Mouse (Mus musculus) limb, embryonic 13.5 days (tissue): Measurements from ENCODE around the gene Rnf24. TPM values are rescaled to one million over a fixed set of nuclear protein-coding genes. Genes with fewer than 3 reads are reported as not detected.
"Not testable (repeated sequence)": the region's sequence is repeated elsewhere in the genome, so short reads cannot be mapped to it uniquely, and the experiment has no call there.

Experiments
- ATAC-seq: fragments of 200-750 bp; cut with Nextera tagmentation; 2 replicates; pipeline ENCODE4 v1.8.0; 2017; ENCODE audit warnings: low read depth, moderate number of reproducible peaks, moderate TSS enrichment; ENCODE audit not compliant: low FRiP score
- H3K27ac ChIP-seq: fragments of 300-500 bp; sonication (generic); 2 replicates; pipeline ENCODE4 v1.5.1; 2015; ENCODE audit warnings: inconsistent platforms, mild to moderate bottlenecking, moderate library complexity
- H3K27me3 ChIP-seq: fragments of 300-500 bp; sonication (generic); 2 replicates; pipeline ENCODE4 v1.6.1; 2015; ENCODE audit warnings: mild to moderate bottlenecking, inconsistent platforms
- H3K36me3 ChIP-seq: fragments of 300-500 bp; sonication (generic); 2 replicates; pipeline ENCODE4 v1.6.1; 2015; ENCODE audit warnings: inconsistent platforms, mild to moderate bottlenecking, moderate library complexity
- H3K4me1 ChIP-seq: fragments of 300-500 bp; sonication (generic); 2 replicates; pipeline ENCODE4 v1.6.1; 2015; ENCODE audit warnings: inconsistent platforms
- H3K4me2 ChIP-seq: fragments of 300-500 bp; sonication (generic); replicated peaks from 2 replicates; pipeline ENCODE4 v1.6.1; 2015; ENCODE audit warnings: inconsistent platforms, mild to moderate bottlenecking, moderate library complexity
- H3K4me3 ChIP-seq: fragments of 300-500 bp; sonication (generic); 2 replicates; pipeline ENCODE4 v1.5.1; 2015; ENCODE audit warnings: moderate library complexity, mild to moderate bottlenecking, inconsistent platforms
- H3K9ac ChIP-seq: fragments of 300-500 bp; sonication (generic); 2 replicates; pipeline ENCODE4 v1.6.1; 2015; ENCODE audit warnings: mild to moderate bottlenecking, inconsistent platforms
- H3K9me3 ChIP-seq: fragments of 300-500 bp; sonication (generic); 2 replicates; pipeline ENCODE4 v1.6.1; 2016; ENCODE audit warnings: inconsistent platforms
- WGBS: fragments of 180-500 bp; shearing (Covaris S2); methylation state at CpG from one replicate; pipeline ENCODE4 v1.1.7; 2015; 5-methylcytosine and 5-hydroxymethylcytosine counted together
- polyA plus RNA-seq: library from polyadenylated mRNA; unstranded; fragments of >200 nt; fragmentation: Nextera tagmentation; extraction: Ambion mirVana; gene quantifications from 2 replicates; pipeline ENCODE4 v1.2.1, GENCODE M21; 2015

Gene Rnf24
- polyA plus RNA-seq, 1 experiment from 2014 or later: 10.5 TPM

GRCm38 (mm10) chr2:131328981-131329380 lies 23.7 kb downstream of the Rnf24 start:
- Histone ChIP-seq H3K4me1 (no peaks in the 10 kb centered on the region), H3K9me3 (no peaks in the 10 kb centered on the region), H3K36me3 (no peaks in the 10 kb centered on the region), H3K9ac (no peak overlapping the region), H3K27me3 (no peaks in the 10 kb centered on the region), H3K27ac (no peak overlapping the region), H3K4me3 (no peak overlapping the region), H3K4me2 (no peak overlapping the region)
- 79% methylated on average over 1 of the region's 1 CpGs for WGBS
- ATAC-seq: no peak

GRCm38 (mm10) chr2:131326044-131326443 lies 26.6 kb downstream of the Rnf24 start:
- Histone ChIP-seq H3K4me2 (no peak overlapping the region), H3K9me3 (no peaks in the 10 kb centered on the region), H3K9ac (no peak overlapping the region), H3K27me3 (no peaks in the 10 kb centered on the region), H3K4me3 (no peak overlapping the region), H3K27ac (no peak overlapping the region), H3K4me1 (peaks cover 4% of the 10 kb centered on the region), H3K36me3 (no peaks in the 10 kb centered on the region)
- 63% methylated on average over 3 of the region's 3 CpGs for WGBS
- ATAC-seq: no peak

- WGBS: 86% methylated on average over 1 of the region's 1 CpGs
- no peak overlapping the region for H3K9ac ChIP-seq
- H3K4me1 ChIP-seq: peaks cover 6% of the 10 kb centered on the region
- H3K9me3 ChIP-seq: no peaks in the 10 kb centered on the region
- ATAC-seq: no peak
- H3K4me2 ChIP-seq: no peak overlapping the region
- no peaks in the 10 kb centered on the region for H3K27me3 ChIP-seq
- no peak overlapping the region for H3K4me3 ChIP-seq
- 0 out of 2 replicates have a peak, but pooled peaks cover 3% of the 10 kb centered on the region for H3K36me3 ChIP-seq
- no peak overlapping the region for H3K27ac ChIP-seq
Observed at GRCm38 (mm10) chr2:131323675-131324074, 29.0 kb downstream of the Rnf24 start.

DNA sequence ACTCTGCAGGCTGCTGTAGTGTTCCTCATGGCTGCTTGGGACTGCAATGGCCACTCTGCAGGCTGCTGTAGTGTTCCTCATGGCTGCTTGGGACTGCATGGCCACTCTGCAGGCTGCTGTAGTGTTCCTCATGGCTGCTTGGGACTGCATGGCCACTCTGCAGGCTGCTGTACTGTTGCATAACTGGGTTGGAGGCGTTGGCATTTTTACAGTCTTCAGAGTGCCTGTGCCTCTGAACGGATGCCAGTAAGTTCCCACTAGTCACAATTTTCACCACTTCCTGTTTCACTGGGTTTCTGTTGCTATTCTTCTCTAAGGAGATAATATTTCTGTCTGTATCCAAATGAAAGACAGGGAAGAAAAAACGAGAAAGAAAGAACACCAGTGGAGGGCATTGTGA lies 31.5 kb downstream of the Rnf24 start:
- not testable (repeated sequence) for H3K9ac ChIP-seq, H3K4me1 ChIP-seq, H3K9me3 ChIP-seq, ATAC-seq, H3K27me3 ChIP-seq, H3K4me3 ChIP-seq, H3K4me2 ChIP-seq, H3K36me3 ChIP-seq, H3K27ac ChIP-seq
- WGBS: 27% methylated on average over 3 of the region's 3 CpGs

- WGBS: 88% methylated on average over 6 of the region's 6 CpGs
- Histone ChIP-seq H3K9ac (no peak overlapping the region), H3K27me3 (no peaks in the 10 kb centered on the region), H3K4me3 (no peak overlapping the region), H3K9me3 (peaks cover 12% of the 10 kb centered on the region; the same call in 1 of the 2 replicates), H3K36me3 (peaks cover 6% of the 10 kb centered on the region; the same call in 1 of the 2 replicates), H3K4me2 (no peak overlapping the region), H3K4me1 (peaks cover 6% of the 10 kb centered on the region), H3K27ac (no peak overlapping the region)
- no peak for ATAC-seq
Observed at GRCm38 (mm10) chr2:131319401-131319800, 33.3 kb downstream of the Rnf24 start.

DNA sequence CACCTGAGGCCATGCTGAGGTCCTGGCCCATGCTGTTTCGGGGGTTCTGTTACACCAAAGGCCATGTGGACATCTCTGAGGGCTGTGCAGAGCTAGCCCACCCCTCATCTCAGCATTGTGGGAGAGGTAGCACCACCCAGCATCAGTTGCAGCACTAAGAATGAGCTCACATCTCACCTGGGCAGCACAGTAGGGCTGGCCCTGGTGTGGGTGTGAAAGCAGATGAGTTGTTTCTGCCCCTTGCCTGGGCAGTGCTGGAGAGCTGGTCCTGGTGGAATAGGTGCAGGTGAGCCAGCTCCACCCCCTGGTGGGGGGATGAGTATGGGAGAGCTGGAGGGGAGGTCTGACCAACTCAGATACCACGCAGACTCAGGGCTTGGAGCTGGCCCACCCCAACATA lies 36.5 kb downstream of the Rnf24 start:
- ATAC-seq: no peak
- H3K27ac ChIP-seq: no peak overlapping the region
- 77% methylated on average over 2 of the region's 2 CpGs for WGBS
- H3K27me3 ChIP-seq: no peaks in the 10 kb centered on the region
- peaks cover 3% of the 10 kb centered on the region for H3K4me1 ChIP-seq
- H3K9me3 ChIP-seq: peaks cover 12% of the 10 kb centered on the region; the same call in 1 of the 2 replicates
- H3K36me3 ChIP-seq: peaks cover 11% of the 10 kb centered on the region
- no peak overlapping the region for H3K4me3 ChIP-seq
- no peak overlapping the region for H3K9ac ChIP-seq
- no peak overlapping the region for H3K4me2 ChIP-seq

GRCm38 (mm10) chr2:131309296-131309695 lies 43.4 kb downstream of the Rnf24 start:
- Histone ChIP-seq H3K36me3 (peaks cover 17% of the 10 kb centered on the region), H3K4me2 (no peak overlapping the region), H3K4me3 (no peak overlapping the region), H3K9ac (no peak overlapping the region), H3K4me1 (no peaks in the 10 kb centered on the region), H3K27ac (no peak overlapping the region), H3K9me3 (no peaks in the 10 kb centered on the region), H3K27me3 (no peaks in the 10 kb centered on the region)
- 47% methylated on average over 6 of the region's 6 CpGs for WGBS
- ATAC-seq: no peak

DNA sequence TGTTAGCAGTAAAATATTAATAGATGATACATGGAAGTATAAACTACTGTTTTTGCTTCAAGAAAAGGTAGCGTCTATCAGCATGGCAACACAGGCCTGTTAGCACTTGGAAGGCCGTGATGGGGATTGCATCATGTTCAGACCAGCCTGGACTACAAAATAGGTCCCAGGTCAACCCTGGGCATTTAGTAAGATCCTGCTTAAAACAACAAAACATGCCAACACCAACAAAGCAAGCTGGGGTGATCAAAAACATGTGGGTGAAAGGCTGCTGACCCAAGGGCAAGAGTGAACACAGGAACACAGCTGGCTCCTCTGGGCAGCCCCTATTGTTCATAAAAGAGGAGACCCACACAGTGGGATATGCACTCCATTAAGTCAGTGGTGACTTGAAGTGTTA lies 44.9 kb downstream of the Rnf24 start:
- no peak overlapping the region for H3K9ac ChIP-seq
- H3K4me2 ChIP-seq: no peak overlapping the region
- no peaks in the 10 kb centered on the region for H3K9me3 ChIP-seq
- H3K27ac ChIP-seq: no peak overlapping the region
- no peak for ATAC-seq
- 76% methylated on average over 2 of the region's 2 CpGs for WGBS
- no peak overlapping the region for H3K4me3 ChIP-seq
- no peaks in the 10 kb centered on the region for H3K4me1 ChIP-seq
- no peaks in the 10 kb centered on the region for H3K27me3 ChIP-seq
- H3K36me3 ChIP-seq: peaks cover 31% of the 10 kb centered on the region

DNA sequence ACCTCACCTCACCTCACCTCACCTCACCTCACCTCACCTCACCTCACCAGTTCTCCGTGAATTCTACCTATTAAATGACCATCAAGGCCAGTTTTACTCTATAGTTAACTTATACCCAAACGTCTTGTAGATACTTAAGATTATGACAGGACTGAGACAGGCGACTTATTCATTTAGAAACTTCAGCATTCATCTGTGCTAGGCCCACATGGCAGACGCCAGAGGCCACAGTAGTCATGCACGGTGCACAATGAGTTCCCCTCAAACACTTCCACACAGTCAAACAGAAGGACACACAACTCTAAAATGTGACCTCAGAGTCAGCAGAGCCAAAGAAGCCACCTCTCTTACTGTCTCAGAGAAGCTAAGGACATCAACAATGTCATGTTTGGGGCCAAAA lies 45.3 kb downstream of the Rnf24 start:
- Histone ChIP-seq H3K9me3 (no peaks in the 10 kb centered on the region), H3K4me3 (no peak overlapping the region), H3K27me3 (no peaks in the 10 kb centered on the region), H3K9ac (no peak overlapping the region), H3K4me1 (no peaks in the 10 kb centered on the region), H3K4me2 (no peak overlapping the region), H3K27ac (no peak overlapping the region), H3K36me3 (peaks cover 35% of the 10 kb centered on the region)
- no peak for ATAC-seq
- WGBS: 86% methylated on average over 5 of the region's 5 CpGs

- not testable (repeated sequence) for H3K4me1 ChIP-seq, H3K4me3 ChIP-seq, ATAC-seq, H3K27me3 ChIP-seq, H3K9ac ChIP-seq, H3K9me3 ChIP-seq, H3K4me2 ChIP-seq, H3K27ac ChIP-seq
- WGBS: 98% methylated on average over 1 of the region's 1 CpGs
- H3K36me3 ChIP-seq: peaks cover 31% of the 10 kb centered on the region
Observed at GRCm38 (mm10) chr2:131305226-131305625, 47.5 kb downstream of the Rnf24 start.

- H3K4me3 ChIP-seq: no peak overlapping the region
- H3K9me3 ChIP-seq: no peaks in the 10 kb centered on the region
- no peaks in the 10 kb centered on the region for H3K27me3 ChIP-seq
- no peak overlapping the region for H3K27ac ChIP-seq
- peaks cover 36% of the 10 kb centered on the region for H3K36me3 ChIP-seq
- H3K4me2 ChIP-seq: no peak overlapping the region
- no peak overlapping the region for H3K9ac ChIP-seq
- ATAC-seq: no peak
- 83% methylated on average over 9 of the region's 9 CpGs for WGBS
- 0 out of 2 replicates have a peak, but pooled peaks cover 2% of the 10 kb centered on the region for H3K4me1 ChIP-seq
Observed at GRCm38 (mm10) chr2:131304497-131304896, 48.2 kb downstream of the Rnf24 start.

DNA sequence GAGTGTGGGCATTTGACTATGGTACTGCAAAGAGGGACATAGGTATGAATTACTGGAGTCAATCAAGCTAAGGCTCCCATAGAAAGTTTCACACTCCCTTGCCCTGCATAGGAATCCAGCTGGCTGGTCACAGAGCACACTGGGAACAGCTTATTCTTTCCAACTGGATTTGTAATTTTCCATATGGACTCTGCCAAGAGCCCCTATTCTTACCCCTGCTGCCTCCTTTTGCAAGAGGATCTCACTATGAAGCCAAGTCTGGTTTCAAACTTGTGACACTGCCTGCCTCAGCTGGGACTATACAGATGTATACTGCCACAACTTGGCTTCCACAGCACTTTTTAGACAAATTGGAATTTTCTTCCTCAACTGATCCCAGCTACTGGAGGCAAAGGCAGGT lies 51.1 kb downstream of the Rnf24 start:
- no peak overlapping the region for H3K9ac ChIP-seq
- H3K4me2 ChIP-seq: no peak overlapping the region
- no peak overlapping the region for H3K4me3 ChIP-seq
- 0 out of 2 replicates have a peak, but pooled peaks cover 3% of the 10 kb centered on the region for H3K4me1 ChIP-seq
- H3K9me3 ChIP-seq: no peaks in the 10 kb centered on the region
- no peak for ATAC-seq
- H3K27me3 ChIP-seq: no peaks in the 10 kb centered on the region
- peak overlapping the region; percentile 10; the same call in 1 of the 2 replicates for H3K27ac ChIP-seq
- peaks cover 56% of the 10 kb centered on the region for H3K36me3 ChIP-seq

DNA sequence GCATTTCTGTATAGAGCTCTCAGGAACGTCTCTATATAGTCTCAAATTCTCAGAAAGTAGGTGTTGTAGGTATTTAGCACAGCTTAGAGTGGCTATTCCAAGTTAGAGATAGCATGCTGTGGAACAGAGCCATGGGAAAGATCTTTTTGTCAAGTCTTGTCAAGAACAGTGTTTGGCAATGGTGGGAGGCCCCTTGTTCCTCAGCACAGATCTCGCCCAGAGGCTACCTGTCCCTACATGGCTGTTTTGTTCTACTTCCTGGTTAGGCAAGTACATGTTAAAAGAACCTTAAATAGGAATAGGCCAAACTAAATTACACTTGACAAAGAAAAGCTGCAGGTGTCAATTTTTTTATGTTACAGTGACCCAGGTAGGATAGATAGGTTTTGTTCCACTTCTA lies 52.2 kb downstream of the Rnf24 start:
- H3K27me3 ChIP-seq: no peaks in the 10 kb centered on the region
- 82% methylated on average over 2 of the region's 2 CpGs for WGBS
- no peak overlapping the region for H3K4me2 ChIP-seq
- peaks cover 68% of the 10 kb centered on the region for H3K36me3 ChIP-seq
- H3K9ac ChIP-seq: no peak overlapping the region
- H3K27ac ChIP-seq: peak overlapping the region; percentile 3; the same call in 1 of the 2 replicates
- no peaks in the 10 kb centered on the region for H3K9me3 ChIP-seq
- H3K4me3 ChIP-seq: no peak overlapping the region
- ATAC-seq: no peak
- H3K4me1 ChIP-seq: 0 out of 2 replicates have a peak, but pooled peaks cover 3% of the 10 kb centered on the region
